Mouse (Mus musculus) cerebellum, postnatal 10 days (tissue): ENCODE measurements at regions not wholly inside any gene's neighbourhood (a gene's known extent, or its start where the extent isn't known, plus 50 kb on each side); places are given as distances from the start of the nearest gene placed in this dataset.
"Not testable (repeated sequence)": the region's sequence is repeated elsewhere in the genome, so short reads cannot be mapped to it uniquely, and the experiment has no call there.

ENCODE experiments used
- DNase-seq, 2 experiments: peaks; one replicate each; pipeline ENCODE4 v3.0.0; 2021; ENCODE audit warnings: mixed read lengths in 2 of 2

DNA sequence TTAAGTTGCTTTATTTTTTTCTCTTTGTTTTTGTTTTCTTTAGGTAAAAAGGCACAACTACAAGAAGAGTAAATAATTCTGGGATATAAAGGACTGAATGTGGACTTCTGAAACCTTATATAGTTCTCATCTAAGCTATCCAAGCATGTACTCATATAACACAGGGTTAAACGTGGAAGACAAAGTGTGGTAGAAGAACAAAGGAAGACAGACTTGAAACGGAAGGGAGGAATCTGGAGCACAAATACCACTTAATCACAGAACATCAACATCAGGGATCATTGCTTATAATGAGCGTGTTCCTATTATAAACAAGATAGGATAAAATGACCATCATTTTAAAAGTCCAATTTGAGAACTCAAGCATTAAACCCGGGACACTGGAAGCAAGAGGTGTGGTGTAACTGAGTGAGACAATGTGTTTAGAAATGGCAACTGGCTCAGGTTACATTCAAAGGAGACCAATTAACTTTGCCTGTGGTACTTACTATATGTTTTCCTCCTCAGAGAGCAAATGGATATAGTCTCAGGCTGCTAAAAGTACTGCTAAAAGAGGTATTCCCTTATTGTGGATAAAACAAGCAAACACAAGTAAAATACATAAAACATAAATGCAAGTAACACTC lies 96.1 kb upstream of the Hdgfl1 start:
- DNase-seq: no peak

DNA sequence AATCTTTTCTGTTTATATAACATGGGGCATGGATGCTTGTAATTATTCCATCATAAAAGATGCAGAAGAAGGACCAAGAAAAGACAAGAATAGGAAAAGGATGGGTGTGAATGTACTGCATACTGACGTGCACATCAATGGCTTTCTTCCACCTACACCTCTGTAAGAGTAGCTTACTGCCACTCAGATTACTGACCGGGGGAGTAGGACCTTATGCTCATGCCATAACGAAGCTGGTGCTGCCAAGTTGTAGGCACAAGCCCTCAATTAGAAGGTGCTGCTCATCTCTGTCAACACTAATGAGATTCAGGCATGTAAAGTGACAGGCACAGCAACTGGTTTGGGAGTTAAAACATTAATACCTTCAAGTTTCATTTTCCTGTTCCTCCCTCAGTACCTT lies 97.8 kb upstream of the Hdgfl1 start:
- DNase-seq: no peak

GRCm38 (mm10) chr13:26916477-26916876 lies 140.9 kb upstream of the Prl start:
- peak; percentile 4 to 11 for DNase-seq

DNA sequence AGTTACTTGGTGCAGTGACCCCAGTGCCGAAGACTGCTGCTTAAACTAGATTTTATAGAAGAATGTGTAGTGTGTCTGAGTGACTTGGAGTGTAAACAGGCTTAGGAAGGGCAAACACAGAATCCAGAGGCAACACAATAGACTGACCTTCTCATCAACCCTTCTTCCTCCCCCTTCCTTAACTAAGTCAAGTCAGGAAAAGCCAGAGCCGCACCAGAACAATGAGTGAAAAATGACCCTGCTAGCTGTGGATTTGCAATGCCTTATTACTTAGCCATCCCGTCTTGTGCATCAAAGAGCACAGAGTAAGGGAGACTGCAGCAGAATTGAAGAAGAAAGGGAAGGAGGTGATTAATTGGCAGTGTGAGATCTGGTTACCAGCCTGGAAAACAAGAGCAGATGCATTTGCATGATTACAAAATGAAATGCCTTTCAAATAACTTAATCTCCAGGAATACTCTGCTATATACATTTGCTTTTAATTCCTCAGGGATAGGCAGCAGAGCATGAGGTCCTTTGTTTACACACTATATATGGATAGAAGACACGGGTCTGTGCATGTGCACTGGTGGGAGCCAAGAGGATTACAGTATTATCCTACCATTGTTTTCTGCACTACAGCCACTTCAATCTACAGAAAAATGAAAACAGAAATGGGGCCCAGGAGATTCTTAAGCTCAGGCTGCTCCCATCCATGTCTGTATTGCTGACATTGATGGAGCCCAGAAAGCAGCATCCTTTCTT lies 124.5 kb upstream of the Prl start:
- DNase-seq: no peak

GRCm38 (mm10) chr13:26933838-26934237 lies 123.5 kb upstream of the Prl start:
- DNase-seq: peak; percentile 5 to 8

DNA sequence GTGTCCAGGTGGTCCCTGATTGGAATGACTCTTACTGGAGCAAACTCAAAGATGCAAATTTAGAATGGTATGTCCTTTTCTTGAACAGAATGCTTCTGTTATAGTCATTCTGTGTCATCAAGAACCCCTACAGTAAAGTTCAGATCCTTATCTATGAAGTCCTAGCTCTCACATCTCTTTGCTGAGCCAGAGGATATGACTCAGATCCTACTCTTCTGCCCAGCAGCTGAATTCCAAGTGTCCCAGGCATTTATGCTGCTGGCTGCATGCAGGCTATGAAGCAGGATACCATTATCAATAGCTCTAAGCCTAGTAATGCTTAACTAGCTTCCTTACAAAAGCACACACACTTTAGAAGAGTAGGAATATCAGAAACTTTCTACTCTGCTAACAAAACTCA lies 116.9 kb upstream of the Prl start:
- DNase-seq: no peak

DNA sequence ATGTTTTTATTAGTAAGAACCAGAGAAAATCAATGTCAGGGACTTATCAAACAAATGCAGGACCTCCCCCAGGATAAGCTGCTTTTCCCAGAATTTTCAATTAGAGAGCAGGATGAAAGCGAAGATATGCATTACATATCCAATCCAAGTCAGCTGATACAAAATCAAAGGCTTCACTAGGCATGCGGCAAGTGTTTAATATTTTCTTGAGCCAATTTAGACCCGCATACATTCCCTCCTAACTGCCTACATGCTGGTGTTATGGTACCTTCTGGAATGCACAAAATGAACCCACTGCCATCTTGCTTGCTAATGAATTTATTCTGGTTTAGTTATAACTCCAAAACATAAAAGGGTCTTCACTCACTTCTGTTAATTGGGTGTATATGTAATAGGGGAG lies 112.9 kb upstream of the Prl start:
- DNase-seq: no peak

GRCm38 (mm10) chr13:26951461-26951860 lies 105.9 kb upstream of the Prl start:
- DNase-seq: no peak

DNA sequence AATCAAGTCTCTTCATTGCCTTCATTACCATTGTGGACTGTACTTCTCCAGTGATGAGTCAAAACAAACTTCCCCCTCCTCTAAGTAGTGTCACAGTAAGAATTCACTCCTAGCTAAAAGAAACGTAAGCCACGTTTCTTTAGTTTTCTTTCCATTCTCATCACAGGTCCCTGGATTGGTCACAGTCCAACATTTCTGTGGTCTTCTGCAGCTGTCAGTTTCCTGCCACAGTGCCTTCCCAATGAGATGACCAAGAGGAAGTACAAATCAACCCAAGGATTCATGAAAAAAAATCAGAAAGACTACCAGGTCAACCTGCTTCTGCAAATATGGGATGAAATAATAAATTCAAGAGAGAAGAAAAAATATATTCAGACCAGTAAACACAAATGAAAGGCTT lies 103.5 kb upstream of the Prl start:
- no peak for DNase-seq

DNA sequence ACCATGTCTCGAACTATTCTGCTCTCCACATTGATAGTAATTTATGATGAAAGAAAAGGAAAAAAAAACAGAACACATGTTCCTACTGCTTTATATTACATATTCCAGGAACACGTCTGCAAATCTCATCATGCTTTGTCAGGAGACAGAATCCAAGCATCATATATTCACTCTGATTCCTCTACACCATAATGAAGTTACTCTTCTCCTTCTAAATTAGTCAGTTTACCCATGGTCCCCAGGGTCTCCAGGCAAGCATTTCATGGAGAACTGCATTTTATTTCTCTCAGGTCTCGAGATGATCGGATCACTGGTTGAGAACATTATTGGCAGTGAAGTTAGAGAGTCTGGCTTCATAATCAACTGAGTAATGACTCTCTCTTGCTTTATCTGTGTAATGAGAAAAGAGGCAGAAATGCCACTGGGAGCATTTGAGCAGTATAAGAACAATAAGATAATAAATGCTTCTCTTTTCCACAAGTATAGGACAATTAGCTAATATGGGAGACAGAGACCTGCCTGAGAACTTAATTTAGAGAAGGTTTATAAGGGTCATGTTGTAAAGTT lies 97.8 kb upstream of the Prl start:
- no peak for DNase-seq

- DNase-seq: not testable (repeated sequence)
These were observed 96.8 kb upstream of the Prl start for GRCm38 (mm10) chr13:26960531-26960930.

DNA sequence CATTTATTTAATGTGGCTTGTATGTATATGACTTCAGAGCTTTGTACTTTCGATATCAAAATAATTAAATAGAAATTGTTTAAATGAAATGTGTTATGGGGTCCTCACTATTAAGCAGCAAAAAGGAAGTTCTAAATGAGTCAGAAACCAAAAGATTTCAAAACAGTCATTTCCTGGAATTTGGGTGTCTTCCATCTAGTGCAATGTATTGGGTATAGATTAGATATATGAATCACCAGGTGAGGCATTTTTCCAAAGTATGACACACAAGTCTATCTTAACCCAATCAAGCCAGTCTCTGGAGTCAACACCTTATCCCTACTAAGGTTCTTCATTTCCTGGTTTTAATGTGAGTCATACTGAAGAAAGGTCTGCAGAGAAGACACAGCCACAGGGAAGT lies 81.3 kb upstream of the Prl start:
- no peak for DNase-seq

- DNase-seq: no peak
These were observed 76.9 kb upstream of the Prl start for GRCm38 (mm10) chr13:26980475-26980874.
